Mouse (Mus musculus) embryo, embryonic 10.5 days (tissue): ENCODE results near the gene Cd5.
A peak's percentile ranks its signal among the peaks of the same experiment; 100 is the strongest.

Experiments used
- DNase-seq: peaks from one replicate; pipeline ENCODE4 v3.0.0-alpha.2; 2015; ENCODE audit warnings: low spot score

Gene Cd5

DNA sequence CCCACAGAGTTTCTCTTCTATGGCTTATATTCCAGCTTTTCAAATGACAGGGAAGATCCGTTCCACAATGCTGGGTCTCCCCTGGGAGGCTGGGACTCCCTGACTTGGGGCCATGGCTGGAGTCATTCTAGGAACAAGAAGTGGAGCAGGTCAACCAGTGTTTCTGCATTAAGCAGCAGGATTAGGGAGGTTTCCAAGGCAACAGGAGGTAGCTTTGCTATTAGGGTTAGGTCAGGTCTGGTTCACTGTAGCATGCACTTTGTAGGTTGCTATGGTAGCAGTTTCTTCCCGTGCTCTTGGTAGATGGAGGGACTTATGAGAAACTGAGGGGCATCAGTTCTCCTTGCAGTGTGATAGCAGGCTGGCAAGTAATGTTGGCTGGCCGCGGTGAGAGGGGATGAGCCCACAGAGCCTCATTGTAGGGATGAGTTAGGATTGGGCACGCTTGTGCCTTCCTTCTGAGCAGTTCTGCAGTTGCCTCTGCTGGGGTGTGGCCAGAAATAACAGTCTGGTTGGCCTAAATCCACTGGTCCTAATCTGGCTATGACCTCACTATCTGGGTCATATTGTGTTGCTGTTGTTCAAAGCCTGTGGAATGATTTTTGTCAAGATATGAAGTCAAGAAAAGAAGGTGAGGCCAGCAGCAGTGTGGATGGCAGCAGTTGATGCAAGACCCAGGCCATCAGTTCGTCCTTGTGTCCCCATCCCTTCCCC lies 37.6 kb downstream of the Cd5 start:
- DNase-seq = peak; percentile 50

GRCm38 (mm10) chr19:10699851-10700250 lies 39.0 kb downstream of the Cd5 start:
- no peak for DNase-seq

DNA sequence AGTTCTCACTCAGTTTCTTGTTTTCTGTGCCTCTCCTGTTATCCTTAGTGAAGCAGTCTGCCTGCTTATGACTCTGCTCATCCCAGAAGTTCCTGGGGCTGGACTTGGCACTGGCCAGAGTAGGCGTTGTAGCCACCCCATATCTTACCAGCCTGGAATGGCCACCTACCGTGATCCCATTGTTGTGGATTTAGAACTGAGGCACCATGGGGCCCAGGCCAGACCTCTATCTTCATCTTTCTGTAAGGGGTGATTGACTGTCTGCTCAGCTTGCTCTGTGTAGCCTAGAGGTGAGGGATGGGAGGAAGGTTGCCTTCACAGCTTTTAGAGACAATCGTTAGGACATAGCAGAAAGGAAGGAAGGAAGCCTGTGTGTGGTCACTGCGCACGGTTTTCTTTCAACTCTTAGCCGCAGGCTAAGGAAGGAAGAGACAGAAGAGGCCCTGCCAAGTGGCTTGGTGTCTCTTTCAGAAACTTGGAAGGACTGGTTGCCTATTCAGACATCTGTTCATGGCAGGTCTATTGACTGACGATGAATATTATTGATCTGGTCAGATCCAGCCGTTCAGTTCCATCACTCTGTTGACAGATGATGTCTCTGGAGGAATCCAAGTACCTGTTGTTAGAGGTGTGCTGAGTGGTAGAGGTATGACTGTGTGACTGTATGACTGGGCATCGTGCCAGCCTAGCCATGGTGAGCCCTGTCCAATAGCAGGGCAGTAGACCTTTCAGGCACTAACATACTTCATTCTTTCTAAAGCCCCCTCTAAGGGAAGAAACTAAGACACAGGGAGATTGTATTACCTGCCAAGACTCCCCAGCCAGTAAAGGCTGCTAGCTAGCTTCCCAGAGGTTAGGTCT lies 40.4 kb downstream of the Cd5 start:
- DNase-seq = no peak

DNA sequence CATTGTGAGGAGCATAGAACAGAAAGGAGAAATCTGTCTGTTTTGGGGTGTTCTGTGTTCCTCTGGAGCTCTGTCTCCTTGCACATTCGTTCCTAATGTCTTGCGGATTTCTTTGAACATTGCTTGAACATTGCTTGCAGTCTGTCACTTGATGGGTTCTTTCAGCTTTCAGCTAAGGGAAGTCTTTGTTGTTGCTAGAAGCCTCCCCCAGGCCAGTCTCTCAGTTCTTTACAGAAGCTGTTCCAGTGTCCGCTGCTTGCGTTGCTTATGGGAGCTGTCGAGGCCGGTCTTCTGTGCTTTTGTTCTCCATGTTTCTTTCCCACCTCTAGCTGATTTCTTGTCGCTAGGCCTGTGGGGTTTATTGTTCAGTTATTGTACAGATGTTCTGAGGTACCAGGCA lies 43.0 kb downstream of the Cd5 start:
- peak; percentile 33 for DNase-seq

- no peak for DNase-seq
These were observed 44.7 kb downstream of the Cd5 start for GRCm38 (mm10) chr19:10693926-10694682.

DNA sequence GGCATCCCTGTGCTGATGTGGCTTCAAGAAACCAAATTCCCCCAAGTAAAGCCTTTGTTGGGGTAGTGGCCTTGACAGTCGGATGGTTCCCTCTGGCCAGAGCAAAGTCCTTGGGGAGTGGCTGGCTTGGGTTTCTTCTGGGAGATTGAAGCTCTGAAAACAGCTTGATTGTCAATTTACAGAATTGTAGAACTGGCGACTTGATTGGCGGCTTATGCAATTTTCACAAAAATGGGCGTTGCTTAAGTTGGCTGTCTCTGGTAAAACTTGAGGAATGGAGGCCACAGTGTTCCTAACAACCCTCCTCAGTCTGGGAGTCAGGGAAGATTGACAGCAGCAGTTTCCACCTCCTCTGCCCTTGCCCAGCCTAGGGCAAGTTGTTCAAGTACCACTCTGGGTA lies 46.4 kb downstream of the Cd5 start:
- DNase-seq = no peak

GRCm38 (mm10) chr19:10691660-10692059 lies 47.1 kb downstream of the Cd5 start:
- no peak for DNase-seq

DNA sequence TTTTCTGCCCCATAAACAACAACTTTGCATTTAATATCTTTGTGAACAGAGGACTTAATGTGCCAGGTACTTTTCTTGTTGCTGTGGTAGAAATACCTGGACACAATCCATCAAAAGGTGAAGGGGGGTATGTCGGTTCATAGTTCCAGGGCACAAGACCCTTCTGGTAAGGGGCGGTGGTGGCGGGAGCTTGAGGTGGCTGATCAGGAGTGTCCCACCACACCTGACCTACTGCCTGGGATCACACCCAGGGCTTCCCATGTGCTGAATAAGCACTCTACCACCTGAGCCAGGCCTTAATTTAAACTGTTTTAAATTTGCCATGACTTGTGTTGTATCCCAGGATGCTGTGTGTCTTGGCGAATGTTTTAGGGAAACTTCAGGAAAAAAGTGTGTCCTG lies 47.7 kb downstream of the Cd5 start:
- DNase-seq = no peak

- DNase-seq = no peak
These were observed 48.5 kb downstream of the Cd5 start for GRCm38 (mm10) chr19:10690336-10690735.

- DNase-seq = no peak
These were observed 49.2 kb downstream of the Cd5 start for GRCm38 (mm10) chr19:10689470-10690166.

GRCm38 (mm10) chr19:10688537-10689352 lies 50.1 kb downstream of the Cd5 start, which contains the start of gene Vps37c:
Gene Vps37c (plus strand): TSS chr19:10688735.
- peak; percentile 91 for DNase-seq

- DNase-seq = no peak
These were observed 53.1 kb downstream of the Cd5 start for GRCm38 (mm10) chr19:10685727-10686126.

- DNase-seq = no peak
These were observed 53.7 kb downstream of the Cd5 start for GRCm38 (mm10) chr19:10685081-10685480.

DNA sequence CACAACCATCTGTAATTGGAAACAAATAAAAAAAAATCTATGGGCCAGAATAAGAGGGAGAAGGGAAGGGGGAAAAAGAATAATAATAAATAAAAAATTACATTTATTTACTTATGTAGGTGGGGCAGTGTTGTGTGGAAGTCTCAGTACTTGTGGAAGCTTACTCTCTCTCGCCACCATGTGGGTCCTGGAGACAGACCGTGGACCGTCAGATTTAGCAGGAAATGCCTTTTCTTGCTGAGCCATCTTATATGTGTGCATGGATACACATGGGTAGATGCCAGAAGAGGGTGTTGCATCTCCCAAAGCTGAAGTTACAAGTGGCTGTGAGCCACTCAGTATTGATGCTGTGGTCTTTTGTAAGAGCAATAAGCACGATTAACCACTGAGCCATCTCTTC lies 57.2 kb downstream of the Cd5 start:
- DNase-seq = no peak

- DNase-seq = no peak
These were observed 60.1 kb downstream of the Cd5 start for GRCm38 (mm10) chr19:10678772-10679067.

GRCm38 (mm10) chr19:10677915-10678771 lies 60.7 kb downstream of the Cd5 start, which contains the start of gene Pga5:
Gene Pga5 (minus strand): TSS chr19:10678071.
- peak; percentile 84 for DNase-seq

DNA sequence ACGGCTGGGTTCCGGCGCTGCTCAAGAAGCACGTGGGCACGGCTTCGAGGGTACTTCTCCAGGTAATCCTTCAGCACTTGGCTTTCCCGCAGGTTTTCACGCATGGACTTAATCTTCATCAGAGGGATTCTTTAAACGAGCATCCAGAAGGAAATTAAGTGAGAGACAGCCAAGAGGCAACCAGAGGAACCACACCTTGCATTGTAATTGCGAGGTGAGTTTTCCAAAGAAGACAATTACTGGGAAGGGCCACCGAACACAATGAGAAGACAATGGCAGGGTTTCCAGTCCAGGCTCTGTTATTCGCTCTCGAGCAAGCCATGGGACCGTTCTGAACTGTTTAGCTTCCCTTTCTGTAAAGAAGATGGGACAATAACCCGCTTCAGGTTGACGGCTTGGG lies 62.1 kb downstream of the Cd5 start:
- no peak for DNase-seq

DNA sequence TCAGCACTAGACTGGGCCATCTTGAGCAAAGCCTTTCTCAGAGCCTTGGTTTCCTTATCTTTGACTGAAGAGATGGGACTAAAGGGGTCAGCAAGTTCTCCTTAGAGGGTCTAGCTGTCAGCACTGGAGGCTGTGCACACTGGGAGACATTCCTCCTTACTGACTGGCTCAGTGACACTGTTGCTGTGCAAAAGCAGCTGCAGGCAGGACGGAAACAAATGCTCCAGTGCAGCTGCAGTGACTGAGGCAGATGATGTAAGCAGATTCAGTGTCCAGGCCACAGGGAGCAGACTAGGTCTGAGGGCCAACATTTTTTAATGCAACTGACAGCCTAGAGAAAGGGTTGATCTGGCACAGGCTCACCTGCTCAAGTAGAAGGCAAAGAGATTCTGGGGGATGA lies 65.5 kb downstream of the Cd5 start:
- DNase-seq = no peak

- no peak for DNase-seq
These were observed 66.9 kb downstream of the Cd5 start for GRCm38 (mm10) chr19:10671854-10672417.

DNA sequence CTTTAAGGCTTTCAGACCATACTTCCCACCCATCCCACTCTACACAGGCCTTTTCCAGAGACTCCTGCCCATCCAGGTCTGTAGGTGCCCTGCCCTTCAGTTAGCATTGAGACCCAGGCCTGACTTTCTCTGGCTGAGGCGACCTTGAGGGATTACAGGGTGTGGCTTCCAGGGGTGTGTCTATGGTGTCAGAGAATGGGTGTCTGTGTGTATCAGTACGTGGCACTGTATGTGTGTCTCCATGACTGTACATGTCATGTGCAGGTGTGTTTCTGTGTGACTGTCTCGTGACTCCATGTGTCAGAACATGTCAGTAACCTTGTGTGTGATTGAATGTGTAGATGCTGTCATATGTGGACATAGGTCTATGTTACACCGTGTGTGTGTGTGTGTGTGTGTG lies 67.5 kb downstream of the Cd5 start:
- DNase-seq = no peak
